Mouse (Mus musculus): Measurements from ENCODE around the gene Lima1. TPM values are rescaled to one million over a fixed set of nuclear protein-coding genes. Genes with fewer than 3 reads are reported as not detected.

The Lima1 gene
- polyA plus RNA-seq, 1 experiment from 2014 or later: 36.1 TPM

DNA sequence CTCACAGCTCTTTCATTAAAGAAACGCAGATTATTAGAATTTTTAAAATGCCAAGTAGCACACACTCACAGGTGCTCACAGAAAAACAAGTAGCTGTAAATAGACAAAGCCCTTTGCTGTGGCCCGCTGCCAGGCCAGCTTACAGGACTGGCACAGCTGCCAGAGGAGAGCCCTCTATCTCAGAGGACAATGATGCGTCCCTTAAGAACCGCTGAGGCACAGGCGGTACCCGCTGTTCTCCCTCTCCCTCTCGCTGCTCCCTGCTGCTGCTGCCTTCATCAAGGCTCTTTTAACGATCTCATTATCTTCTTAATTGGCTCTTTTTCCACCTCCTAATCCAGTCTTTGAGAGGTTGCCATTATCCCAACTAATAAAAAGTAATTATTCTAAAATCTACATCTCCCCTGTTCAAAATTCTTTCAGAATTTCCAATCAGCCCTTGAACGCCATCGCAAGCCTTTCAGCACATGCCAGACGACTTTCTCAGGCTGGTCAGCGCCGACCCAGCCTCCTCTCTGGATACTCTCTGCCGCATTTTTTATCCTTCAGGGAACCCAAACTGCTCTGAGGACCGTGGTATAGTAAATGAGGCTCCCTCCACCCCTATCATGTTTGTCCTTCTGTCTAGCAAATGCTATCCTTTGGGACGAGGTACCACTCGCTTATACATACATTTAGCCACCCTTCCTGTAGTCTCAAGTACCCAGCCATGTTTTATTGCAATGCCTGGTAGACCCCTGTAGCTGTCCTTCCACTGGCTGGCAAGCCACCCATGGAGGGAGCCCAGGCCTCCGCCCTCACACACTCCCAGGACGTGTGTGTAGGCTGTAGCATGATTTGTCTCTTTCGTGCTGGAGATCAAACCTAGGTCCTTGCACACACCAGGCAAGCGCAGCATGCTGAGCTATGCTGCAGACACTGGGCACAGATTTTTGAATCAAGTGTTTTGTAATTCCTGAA lies 67.2 kb downstream of the Lima1 start:
- H3K9ac ChIP-seq: no peak overlapping the region

DNA sequence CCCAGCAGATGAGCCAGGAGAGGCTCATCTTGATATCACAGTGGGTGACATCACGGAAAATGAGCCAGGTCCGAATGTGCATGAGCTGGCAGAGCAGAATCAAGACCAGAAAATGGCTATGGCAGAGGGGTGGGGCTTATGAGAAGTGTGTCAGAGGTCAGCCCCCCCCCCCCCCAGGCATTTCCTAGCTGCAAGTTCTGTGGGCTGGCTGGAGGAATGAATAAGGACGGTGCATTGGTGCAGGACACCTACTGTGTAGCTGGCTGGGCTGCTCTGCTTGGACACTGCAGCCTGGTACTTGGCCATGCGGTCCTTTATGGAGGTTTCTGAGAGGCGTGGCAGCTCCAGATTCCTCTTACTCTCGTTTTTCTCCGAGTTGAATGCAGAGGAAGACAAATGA lies 69.1 kb downstream of the Lima1 start:
- Histone ChIP-seq H3K9me3 (replicated peaks) (no peaks in the 10 kb centered on the region), H3K9ac (no peak overlapping the region), H3K4me1 (peaks cover 30% of the 10 kb centered on the region), H3K4me3 (no peak overlapping the region), H3K36me3 (no peaks in the 10 kb centered on the region), H3K4me2 (replicated peaks) (no peak overlapping the region), H3K27me3 (no peaks in the 10 kb centered on the region), H3K27ac (no peak overlapping the region)
- ATAC-seq (ENCODE audit: low FRiP score): no peak
- 24% methylated on average over 7 of the region's 7 CpGs for WGBS

More for the DNA sequence above, 67.2 kb downstream of the Lima1 start:
- Histone ChIP-seq H3K36me3 (no peaks in the 10 kb centered on the region), H3K27me3 (no peaks in the 10 kb centered on the region), H3K27ac (peak overlapping the region; percentile 83), H3K4me1 (peaks cover 27% of the 10 kb centered on the region), H3K4me2 (replicated peaks) (peak overlapping the region; percentile 17; the same call in 1 of the 2 replicates), H3K4me3 (no peak overlapping the region), H3K9me3 (replicated peaks) (no peaks in the 10 kb centered on the region)
- WGBS: 36% methylated on average over 21 of the region's 21 CpGs
- peak; percentile 87 for ATAC-seq (ENCODE audit: low FRiP score)

DNA sequence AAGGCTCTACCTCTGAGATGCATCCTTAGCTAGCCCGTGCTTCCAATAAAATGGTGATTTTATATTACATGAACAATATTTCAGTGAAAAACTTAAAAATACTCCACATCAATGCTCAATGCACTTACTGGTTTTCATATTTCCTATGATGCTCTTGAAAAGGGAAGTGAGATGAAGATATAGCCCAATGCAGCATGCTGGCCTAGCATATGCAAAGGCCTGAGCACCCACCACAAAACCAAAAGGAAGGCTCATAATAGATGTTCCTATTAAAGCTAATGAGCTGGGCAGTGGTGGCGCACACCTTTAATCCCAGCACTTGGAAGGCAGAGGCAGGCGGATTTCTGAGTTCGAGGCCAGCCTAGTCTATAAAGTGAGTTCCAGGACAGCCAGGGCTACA lies 69.6 kb downstream of the Lima1 start:
- Histone ChIP-seq H3K27me3 (no peaks in the 10 kb centered on the region), H3K4me2 (replicated peaks) (no peak overlapping the region), H3K4me1 (peaks cover 30% of the 10 kb centered on the region), H3K4me3 (no peak overlapping the region), H3K27ac (no peak overlapping the region), H3K9me3 (replicated peaks) (no peaks in the 10 kb centered on the region), H3K9ac (no peak overlapping the region), H3K36me3 (no peaks in the 10 kb centered on the region)
- no peak for ATAC-seq (ENCODE audit: low FRiP score)
- WGBS: 90% methylated on average over 4 of the region's 4 CpGs

DNA sequence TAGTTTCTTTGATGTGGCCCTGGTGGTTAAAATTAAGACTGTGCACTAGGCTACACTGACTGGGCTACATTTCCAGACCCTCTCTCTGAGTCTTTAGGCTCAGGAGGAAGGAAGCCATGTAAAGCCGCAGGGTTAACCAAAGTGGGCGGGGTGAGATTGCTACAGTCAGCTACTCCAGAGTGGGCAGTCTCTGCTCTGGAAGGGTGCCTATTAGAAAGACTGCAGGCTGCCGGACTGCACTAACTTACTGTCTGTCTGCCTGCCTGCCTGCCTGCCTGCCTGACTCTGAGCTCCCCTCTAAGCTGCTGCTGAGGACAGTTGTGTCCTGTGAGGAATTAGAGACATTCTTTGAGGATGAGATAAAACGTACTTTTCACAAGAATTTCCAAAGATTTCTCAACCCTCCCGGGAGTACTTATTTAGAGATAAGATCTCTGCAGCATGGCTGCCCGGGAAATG lies 72.0 kb downstream of the Lima1 start:
- no peak overlapping the region for H3K27ac ChIP-seq
- H3K9ac ChIP-seq: no peak overlapping the region
- no peaks in the 10 kb centered on the region for H3K9me3 ChIP-seq (replicated peaks)
- ATAC-seq (ENCODE audit: low FRiP score): no peak
- H3K4me2 ChIP-seq (replicated peaks): no peak overlapping the region
- WGBS: 37% methylated on average over 6 of the region's 6 CpGs
- peaks cover 27% of the 10 kb centered on the region for H3K4me1 ChIP-seq
- H3K4me3 ChIP-seq: no peak overlapping the region
- H3K36me3 ChIP-seq: no peaks in the 10 kb centered on the region
- no peaks in the 10 kb centered on the region for H3K27me3 ChIP-seq

DNA sequence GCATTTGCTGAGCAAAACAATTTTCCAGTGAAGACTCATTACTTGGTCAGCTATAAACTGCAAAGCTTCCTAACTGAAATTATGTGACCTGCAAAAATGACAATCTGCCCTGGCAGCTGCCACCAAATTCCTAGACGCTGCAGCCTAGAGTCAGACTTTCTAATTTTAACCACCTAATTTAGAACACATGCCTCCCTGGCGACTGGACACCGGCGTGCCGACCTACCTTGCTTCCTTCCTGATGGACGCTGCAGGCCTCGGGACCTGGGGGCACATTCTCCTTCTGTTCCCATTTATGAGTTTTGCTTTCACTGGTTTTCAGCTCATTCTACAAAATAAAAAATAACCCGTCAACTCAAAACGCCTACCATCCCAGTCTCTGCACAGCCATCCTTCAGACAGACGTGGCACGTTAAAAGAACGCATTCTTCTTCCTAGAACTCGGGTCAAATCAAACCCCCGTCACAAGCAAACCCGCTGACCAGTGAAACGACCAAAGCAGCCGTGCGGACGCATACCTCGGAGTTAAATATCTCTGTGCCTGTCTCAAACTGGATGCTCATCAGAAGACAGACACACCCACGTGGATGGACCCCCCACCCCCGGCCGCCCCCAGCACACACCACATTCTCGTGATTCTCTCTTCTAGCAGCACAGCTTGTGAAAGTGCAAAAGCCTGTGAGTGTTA lies 73.2 kb downstream of the Lima1 start:
- Histone ChIP-seq H3K27ac (no peak overlapping the region), H3K9ac (no peak overlapping the region), H3K4me1 (peaks cover 17% of the 10 kb centered on the region), H3K4me3 (no peak overlapping the region), H3K4me2 (replicated peaks) (no peak overlapping the region), H3K9me3 (replicated peaks) (no peaks in the 10 kb centered on the region), H3K36me3 (no peaks in the 10 kb centered on the region), H3K27me3 (no peaks in the 10 kb centered on the region)
- ATAC-seq (ENCODE audit: low FRiP score): no peak
- 27% methylated on average over 24 of the region's 24 CpGs for WGBS

DNA sequence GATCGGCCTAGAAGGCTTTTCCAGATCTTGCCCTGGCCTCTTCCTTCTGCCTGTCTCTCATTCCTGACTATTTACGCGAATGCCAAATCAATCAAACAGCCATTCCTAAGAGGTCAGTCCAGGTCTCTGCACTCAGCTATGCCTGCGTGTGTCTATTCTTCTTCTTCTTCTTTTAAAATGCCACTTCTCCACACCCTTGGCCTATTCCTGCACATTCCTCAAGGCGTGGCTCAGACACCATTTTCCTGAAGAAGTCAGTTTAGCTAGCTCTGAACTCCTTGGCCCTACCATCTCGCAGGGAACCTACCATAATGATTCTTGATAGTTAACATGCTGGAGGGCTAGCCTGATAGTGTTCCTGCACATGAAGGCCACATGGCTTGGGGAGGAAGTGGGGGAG lies 75.5 kb downstream of the Lima1 start:
- no peak overlapping the region for H3K27ac ChIP-seq
- no peaks in the 10 kb centered on the region for H3K36me3 ChIP-seq
- H3K9ac ChIP-seq: no peak overlapping the region
- H3K27me3 ChIP-seq: no peaks in the 10 kb centered on the region
- no peak overlapping the region for H3K4me2 ChIP-seq (replicated peaks)
- H3K4me1 ChIP-seq: peaks cover 13% of the 10 kb centered on the region
- no peaks in the 10 kb centered on the region for H3K9me3 ChIP-seq (replicated peaks)
- no peak overlapping the region for H3K4me3 ChIP-seq
- 67% methylated on average over 6 of the region's 6 CpGs for WGBS
- ATAC-seq (ENCODE audit: low FRiP score): no peak

DNA sequence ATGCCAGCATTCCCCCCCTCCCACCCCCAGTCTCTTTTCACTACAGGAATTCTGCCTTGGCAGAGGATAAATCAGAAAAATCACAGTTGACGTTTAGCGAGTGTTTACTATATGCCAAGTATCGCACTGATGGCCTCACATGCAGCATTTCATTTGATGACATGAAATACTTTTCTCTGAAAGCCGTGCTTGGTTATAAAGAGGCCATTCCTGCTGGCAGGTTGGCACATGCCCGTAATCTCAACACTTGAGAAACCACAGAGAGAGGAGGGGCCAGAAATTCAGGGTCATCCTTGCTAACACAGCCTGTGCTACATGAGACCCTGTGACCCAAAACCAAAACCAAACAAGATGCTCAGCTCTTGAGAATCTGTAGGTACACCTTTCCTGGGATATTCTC lies 77.4 kb downstream of the Lima1 start:
- 78% methylated on average over 5 of the region's 5 CpGs for WGBS
- 0 out of 2 replicates have a peak, but pooled peaks cover 4% of the 10 kb centered on the region for H3K4me1 ChIP-seq
- no peaks in the 10 kb centered on the region for H3K27me3 ChIP-seq
- H3K27ac ChIP-seq: no peak overlapping the region
- H3K9me3 ChIP-seq (replicated peaks): no peaks in the 10 kb centered on the region
- H3K9ac ChIP-seq: no peak overlapping the region
- ATAC-seq (ENCODE audit: low FRiP score): no peak
- H3K36me3 ChIP-seq: peaks cover 7% of the 10 kb centered on the region
- H3K4me2 ChIP-seq (replicated peaks): no peak overlapping the region
- no peak overlapping the region for H3K4me3 ChIP-seq

DNA sequence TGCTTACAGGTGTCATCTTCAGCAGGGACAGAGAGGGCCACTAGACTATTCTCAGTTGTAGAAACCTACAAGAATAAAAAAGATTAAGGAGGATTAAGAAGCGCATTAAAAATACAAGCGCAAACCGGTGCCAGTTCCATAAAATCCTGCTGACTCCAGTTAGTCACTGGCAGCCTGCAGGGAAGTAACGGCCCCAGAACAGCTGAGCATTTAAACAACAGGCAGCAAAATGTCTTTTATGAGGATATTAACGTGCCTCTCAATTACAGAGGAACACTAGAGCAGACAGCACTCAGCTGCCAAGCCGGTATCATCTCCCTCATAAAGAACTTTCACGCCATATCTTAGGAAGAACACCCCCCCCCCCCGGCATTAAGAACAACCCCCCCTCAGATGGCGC lies 78.5 kb downstream of the Lima1 start:
- Histone ChIP-seq H3K4me2 (replicated peaks) (no peak overlapping the region), H3K36me3 (peaks cover 16% of the 10 kb centered on the region), H3K9me3 (replicated peaks) (no peaks in the 10 kb centered on the region), H3K4me1 (no peaks in the 10 kb centered on the region), H3K4me3 (no peak overlapping the region), H3K9ac (no peak overlapping the region), H3K27me3 (no peaks in the 10 kb centered on the region), H3K27ac (no peak overlapping the region)
- ATAC-seq (ENCODE audit: low FRiP score): no peak
- WGBS: 88% methylated on average over 9 of the region's 9 CpGs

DNA sequence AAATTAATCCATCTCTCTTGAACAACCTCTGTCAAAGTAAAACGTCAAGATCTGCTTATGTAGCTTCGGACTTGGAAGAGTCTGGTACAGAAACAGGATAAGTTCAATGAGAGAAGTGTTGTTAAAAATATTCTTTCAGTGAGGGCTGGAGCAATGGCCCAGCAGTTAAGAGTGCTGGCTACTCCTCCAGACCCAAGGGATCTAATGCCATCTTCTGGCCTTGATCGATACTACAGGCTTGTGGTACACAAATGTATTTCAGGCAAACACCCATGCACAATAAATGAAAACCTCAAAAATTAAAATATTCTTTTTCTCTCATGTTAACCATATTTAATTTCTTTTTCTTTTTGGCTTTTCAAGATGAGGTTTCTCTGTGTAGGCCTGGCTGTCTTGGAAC lies 79.2 kb downstream of the Lima1 start:
- Histone ChIP-seq H3K4me2 (replicated peaks) (no peak overlapping the region), H3K36me3 (peaks cover 20% of the 10 kb centered on the region), H3K4me1 (no peaks in the 10 kb centered on the region), H3K9me3 (replicated peaks) (no peaks in the 10 kb centered on the region), H3K9ac (no peak overlapping the region), H3K27me3 (no peaks in the 10 kb centered on the region), H3K27ac (no peak overlapping the region), H3K4me3 (no peak overlapping the region)
- ATAC-seq (ENCODE audit: low FRiP score): no peak
- 85% methylated on average over 3 of the region's 3 CpGs for WGBS

DNA sequence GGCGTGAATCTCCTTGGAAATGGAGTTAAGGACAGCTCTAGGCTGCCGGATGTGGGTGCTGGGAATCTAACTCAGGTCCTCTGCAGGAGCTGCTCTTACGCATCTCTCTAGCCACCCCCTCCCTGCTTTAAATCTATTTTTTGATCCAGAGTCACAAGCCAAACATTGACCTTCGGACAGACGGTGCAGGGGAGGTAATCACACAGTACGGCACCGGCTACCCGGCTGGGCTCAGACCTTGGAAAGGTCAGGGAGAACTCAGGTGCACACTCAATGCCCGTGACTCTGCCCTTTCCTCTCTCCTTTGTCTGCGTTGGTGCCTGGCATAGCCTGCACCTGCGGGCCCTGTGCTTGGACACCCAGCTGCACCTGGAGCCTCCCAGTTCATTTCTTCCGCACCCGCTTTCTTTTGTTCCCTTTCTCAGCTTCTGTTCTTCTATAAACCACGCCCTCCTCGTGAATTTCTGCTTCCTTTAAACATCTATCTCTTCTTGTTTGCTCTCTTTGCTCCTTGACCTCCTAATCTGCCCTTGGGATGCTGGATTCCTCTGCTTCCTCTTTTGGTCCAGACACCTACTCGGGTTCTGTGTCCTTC lies 82.9 kb downstream of the Lima1 start:
- H3K9ac ChIP-seq: no peak overlapping the region
- no peak overlapping the region for H3K4me2 ChIP-seq (replicated peaks)
- H3K36me3 ChIP-seq: peaks cover 22% of the 10 kb centered on the region
- H3K4me3 ChIP-seq: no peak overlapping the region
- H3K9me3 ChIP-seq (replicated peaks): no peaks in the 10 kb centered on the region
- no peaks in the 10 kb centered on the region for H3K27me3 ChIP-seq
- 96% methylated on average over 16 of the region's 16 CpGs for WGBS
- no peak overlapping the region for H3K27ac ChIP-seq
- 0 out of 2 replicates have a peak, but pooled peaks cover 4% of the 10 kb centered on the region for H3K4me1 ChIP-seq
- ATAC-seq (ENCODE audit: low FRiP score): no peak

DNA sequence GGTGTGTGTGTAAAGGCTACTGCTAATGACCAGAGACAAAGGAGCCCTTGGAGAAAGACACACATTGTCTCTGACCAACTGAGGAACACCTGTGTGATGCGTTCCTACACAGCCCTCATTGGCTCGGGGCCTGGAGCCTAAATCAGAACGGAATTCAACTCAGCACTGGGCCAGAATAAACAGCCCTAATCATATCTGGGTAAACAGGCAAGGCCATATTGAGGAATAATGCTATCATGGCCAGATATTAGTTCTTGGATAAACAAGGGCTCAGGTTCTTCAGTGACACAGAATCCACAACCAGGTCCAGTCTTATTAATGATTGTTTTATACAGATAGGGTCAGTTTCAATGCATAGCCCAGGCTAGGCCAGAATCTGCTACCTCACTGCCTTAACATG lies 84.3 kb downstream of the Lima1 start:
- Histone ChIP-seq H3K4me2 (replicated peaks) (no peak overlapping the region), H3K4me1 (0 out of 2 replicates have a peak, but pooled peaks cover 4% of the 10 kb centered on the region), H3K27ac (no peak overlapping the region), H3K9me3 (replicated peaks) (no peaks in the 10 kb centered on the region), H3K9ac (no peak overlapping the region), H3K4me3 (no peak overlapping the region), H3K27me3 (no peaks in the 10 kb centered on the region), H3K36me3 (peaks cover 22% of the 10 kb centered on the region)
- no peak for ATAC-seq (ENCODE audit: low FRiP score)
- WGBS: 93% methylated on average over 3 of the region's 3 CpGs

DNA sequence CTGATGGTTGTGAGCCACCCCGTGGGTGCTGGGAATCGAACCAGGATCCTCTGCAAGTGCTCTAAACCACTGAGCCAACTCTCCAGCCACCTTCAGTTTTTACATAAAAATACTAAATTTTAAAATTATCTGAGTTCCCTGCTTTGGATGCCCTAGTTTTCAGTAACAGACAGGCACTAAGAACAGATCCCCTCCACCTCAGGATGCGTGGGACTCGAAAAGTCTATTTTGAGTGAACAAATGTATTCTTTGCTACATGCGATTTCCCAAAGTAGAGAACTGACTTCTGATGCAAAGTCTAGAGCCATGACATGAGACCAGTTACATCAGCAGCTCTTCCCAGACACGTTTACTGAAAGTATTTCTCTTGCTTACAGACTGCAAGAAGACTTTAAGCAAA lies 84.8 kb downstream of the Lima1 start:
- Histone ChIP-seq H3K4me1 (0 out of 2 replicates have a peak, but pooled peaks cover 4% of the 10 kb centered on the region), H3K4me2 (replicated peaks) (no peak overlapping the region), H3K9ac (no peak overlapping the region), H3K9me3 (replicated peaks) (no peaks in the 10 kb centered on the region), H3K27ac (no peak overlapping the region), H3K36me3 (peaks cover 22% of the 10 kb centered on the region), H3K4me3 (no peak overlapping the region), H3K27me3 (no peaks in the 10 kb centered on the region)
- no peak for ATAC-seq (ENCODE audit: low FRiP score)
- WGBS: 92% methylated on average over 6 of the region's 6 CpGs

Measured in hindbrain, embryonic 12.5 days (tissue).